Mouse (Mus musculus): ENCODE measurements around the gene Zdhhc17.

GRCm38 (mm10) chr10:111024746-111025145 is 14.8 kb upstream of the Zdhhc17 start:
- TF ChIP-seq CTCF (IDR thresholded peaks at IDR 0.05), result no peak
- TF ChIP-seq EP300 (IDR thresholded peaks at IDR 0.05), result no peak

Measured in lung, postnatal 0 days (tissue).